Mouse (Mus musculus) gastrocnemius, adult 8-10 months (tissue): Measurements from ENCODE around the gene Igflr1. TPM values are rescaled to one million over a fixed set of nuclear protein-coding genes. Genes with fewer than 3 reads are reported as not detected.
A peak's percentile ranks its signal among the peaks of the same experiment; 100 is the strongest.

Experiments used
- DNase-seq, 2 experiments: peaks; one replicate each; pipeline ENCODE4 v3.0.0; 2022; ENCODE audit warnings: low spot score in 2 of 2
- total RNA-seq, 4 experiments: library from RNA; stranded (reverse); gene quantifications; 2 replicates each; pipeline ENCODE4 v1.2.4; 2022

Igflr1 gene
- total RNA-seq, 4 experiments from 2014 or later: 0.31 to 0.85 (median 0.65) TPM

DNA sequence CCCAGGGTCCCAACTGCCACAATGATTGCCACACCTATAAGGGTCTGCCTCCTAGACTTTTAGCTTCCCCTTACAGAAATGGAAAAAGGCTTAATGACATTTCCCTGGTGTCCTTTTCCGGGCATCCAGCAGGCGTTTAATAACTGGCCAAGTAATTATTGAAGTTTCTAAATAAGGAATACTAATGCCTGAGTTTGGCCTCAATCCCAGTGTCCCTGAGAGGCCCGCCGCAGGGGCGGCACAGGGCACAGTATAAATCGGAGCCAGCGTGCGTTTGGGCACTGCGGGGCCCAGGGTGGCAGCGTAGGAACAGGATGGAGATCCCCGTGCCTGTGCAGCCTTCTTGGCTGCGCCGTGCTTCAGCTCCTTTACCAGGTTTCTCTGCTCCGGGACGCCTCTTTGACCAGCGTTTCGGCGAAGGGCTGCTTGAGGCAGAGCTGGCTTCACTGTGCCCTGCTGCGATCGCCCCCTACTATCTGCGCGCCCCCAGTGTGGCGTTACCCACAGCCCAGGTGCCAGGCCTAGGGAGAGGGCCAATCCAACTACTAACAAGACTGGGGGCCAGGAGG lies 12.1 kb upstream of the Igflr1 start:
- peak; percentile 50 to 72 for DNase-seq

DNA sequence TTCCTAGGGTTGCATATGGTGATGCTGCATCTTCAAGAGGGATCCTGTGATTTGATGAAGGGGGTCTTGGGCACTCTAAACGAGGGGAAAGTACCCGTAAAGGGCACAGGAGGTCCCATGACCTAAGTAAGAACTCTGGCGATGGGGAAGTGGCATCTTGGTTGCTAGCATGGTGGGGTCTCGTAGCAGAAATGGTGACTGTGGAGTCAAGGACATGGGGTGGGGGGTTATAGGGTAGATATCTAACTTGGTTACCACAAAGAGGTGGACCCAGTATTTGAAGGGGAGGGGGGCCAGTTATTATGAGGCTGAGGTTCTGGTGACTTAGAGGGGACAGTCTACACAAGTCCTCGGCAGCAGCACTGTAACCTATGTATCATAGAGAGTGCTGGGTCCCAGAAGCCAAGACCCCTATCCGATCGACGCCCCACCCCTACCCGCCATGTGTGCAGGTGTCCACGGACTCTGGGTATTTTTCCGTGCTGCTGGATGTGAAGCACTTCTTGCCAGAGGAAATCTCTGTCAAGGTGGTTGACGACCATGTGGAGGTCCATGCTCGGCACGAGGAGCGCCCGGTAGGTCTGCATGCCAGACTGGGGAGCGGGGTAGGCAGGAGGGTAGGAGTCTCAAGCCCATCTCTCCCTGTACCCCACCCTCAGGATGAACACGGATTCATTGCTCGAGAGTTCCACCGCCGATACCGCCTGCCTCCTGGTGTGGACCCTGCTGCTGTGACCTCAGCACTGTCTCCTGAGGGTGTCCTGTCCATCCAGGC lies 11.2 kb upstream of the Igflr1 start:
- DNase-seq: no peak

DNA sequence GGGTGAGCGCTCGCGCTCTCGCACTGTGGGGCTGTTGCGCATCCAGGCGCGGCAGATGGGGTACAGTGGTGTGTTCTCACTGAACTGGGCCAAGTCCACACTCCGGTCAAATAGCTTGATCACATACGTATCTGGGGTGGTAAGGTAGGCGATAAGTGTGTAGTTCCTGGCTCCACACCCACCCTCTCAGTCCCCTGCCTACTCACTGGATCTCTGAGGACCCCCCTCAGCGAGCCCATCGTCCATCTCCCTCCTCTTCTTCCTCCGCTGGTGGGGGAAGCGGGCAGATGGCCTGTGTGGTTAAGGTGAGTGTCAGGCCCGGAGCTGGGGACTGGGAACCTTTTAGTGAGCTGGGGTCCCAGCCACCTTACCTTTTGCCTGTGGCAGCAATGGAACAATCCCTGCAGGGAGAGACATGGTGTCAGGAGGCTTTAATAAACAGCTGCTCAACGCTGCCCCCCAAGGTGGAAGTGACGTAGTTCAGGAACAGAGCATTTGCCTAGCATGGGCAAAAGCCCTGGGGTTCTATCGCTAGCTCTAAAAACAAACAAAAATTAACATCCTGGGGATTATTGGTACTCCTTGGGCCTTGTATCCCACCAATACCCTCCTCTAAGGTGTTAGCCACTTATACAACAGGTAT lies 8.2 kb upstream of the Igflr1 start:
- no peak for DNase-seq

DNA sequence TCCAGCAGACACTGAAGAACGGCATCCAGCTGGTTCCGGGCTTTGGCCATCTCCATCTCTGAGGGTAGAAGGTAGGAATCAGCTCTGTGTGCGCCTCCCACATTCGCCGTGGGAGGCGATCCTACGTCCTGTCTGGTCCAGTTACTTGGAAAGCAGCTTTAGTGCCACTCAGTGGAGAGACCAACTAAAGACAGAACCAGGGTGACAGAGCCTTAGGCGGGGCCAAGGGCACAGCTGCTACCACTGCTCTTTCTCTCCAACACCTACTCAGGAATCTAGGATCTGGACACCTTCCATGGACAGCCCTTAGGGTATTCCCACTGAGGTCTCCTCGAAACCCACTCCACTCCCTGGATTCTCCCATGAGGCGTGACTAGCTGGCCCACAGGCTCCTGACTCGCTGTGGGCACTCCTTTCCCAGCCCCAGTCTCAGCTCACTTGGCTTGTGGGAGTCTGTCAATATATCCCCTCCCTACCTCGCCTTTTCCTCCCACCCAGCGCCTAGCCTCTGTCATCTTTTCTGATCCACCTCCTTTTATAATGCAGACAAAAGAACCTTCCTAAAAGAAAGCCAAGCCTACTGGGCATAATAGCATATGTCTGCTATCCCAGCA lies 7.2 kb upstream of the Igflr1 start:
- no peak for DNase-seq

DNA sequence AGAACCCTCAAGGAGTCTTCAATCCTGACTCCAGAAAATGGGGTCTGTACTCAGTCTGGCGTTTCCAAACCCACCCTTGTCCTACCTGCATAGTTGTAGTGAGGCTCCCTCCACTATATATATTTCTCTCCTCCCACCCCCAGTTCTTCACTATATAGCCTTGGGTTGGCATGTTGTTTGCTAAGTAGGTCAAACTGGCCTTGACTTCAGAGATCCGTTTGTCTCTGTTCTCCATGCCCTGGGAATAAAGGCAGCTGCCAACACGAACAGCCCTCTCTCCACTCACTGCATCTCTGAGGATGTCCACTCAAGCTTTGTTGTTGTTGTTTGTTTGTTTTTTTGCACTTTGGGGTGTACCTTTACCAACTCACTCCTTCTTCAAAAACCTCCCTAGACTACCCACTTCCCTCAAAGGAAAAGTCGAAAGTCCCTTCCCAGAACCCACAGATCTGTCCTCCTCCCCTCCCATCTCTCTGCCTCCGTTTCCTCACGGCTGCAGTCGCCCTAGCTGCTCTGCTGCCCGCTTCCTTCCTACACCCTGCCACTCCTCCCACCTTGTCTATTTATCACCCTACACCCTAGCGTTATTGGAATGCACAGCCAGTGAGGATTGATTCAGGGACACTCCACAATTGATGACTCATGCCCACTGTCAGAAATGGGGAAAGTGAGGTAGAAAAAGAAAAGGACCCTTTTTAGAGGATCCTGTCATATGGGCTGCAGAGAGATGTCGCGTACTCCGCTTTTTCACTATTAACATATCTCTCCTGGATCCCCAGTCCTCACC lies 6.4 kb upstream of the Igflr1 start:
- DNase-seq: no peak

DNA sequence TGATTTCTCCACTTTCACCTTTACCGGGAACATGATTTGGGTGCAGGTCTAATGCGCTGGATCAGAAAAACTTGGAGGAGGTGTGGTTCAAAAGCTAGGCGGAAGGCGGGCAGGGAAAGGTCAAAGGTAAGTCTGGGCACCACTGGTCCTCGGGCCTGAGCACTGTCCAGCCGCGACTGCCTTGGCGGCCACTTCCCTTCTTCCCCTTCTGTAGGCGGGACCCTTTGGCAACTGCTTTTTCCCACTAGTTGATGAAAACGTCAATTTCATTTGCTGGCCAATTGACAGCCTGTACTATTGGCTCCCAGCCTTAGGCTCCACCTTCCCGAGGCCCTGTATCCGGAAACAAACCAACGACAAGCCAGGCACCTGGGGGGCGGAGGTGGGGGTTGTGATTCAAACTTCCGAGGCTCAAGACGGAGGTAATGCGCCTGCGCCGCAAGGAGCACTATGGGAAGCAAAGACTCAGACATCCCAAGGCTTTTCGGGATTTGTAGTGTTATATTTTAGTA lies 5.7 kb upstream of the Igflr1 start, which contains the start of gene Lin37:
Gene Lin37 (minus strand): TSS at position 396 of the 512 bp plus-strand sequence.
- peak; percentile 98 to 99 for DNase-seq

DNA sequence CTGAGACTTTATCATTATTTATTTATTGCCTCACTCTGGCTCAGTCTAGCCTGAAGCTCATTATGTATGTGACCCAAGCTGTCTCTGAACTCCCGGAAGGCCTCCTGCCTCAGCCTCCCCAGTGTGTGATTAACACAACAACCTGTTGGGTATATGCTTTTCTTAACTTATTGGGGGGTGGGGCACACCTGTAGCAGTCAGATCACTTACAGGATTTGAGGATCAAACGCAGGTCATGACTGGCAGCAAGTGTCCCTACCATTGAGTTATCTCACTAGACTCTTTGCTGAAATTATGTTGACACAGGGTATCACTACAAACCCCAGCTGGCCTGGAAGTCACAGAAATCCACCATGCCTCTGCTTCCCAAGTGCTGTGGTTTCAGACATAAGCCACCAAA lies 4.9 kb upstream of the Igflr1 start:
- no peak for DNase-seq

DNA sequence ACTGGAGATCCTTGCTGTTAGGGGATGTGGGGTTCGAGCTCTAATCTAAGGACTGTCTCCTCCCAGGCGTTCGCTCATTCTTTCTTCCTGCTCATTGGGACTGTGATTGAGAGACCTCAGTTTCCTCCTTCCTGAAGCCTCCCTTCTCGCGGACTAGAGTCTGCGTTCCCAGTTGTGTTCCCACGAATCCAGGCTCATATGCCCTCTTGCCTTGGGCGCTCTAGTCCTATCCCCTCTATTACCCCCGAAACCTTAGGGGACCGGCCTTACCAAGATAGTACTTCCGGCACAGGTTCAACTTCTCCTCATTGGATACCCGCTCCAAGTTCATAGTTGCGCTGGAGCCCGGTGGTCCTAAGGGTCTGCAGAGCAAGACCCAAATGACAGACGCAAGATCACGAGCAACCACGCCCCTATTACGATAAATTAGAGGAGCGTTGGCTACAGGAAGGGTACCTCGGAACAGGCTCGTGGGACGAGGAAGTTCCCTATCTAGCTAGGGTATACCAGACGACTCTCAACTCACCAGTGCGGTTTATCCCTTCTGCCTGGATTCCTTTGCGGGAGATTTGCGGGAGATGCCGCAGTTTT lies 2.6 kb upstream of the Igflr1 start:
- DNase-seq: no peak

DNA sequence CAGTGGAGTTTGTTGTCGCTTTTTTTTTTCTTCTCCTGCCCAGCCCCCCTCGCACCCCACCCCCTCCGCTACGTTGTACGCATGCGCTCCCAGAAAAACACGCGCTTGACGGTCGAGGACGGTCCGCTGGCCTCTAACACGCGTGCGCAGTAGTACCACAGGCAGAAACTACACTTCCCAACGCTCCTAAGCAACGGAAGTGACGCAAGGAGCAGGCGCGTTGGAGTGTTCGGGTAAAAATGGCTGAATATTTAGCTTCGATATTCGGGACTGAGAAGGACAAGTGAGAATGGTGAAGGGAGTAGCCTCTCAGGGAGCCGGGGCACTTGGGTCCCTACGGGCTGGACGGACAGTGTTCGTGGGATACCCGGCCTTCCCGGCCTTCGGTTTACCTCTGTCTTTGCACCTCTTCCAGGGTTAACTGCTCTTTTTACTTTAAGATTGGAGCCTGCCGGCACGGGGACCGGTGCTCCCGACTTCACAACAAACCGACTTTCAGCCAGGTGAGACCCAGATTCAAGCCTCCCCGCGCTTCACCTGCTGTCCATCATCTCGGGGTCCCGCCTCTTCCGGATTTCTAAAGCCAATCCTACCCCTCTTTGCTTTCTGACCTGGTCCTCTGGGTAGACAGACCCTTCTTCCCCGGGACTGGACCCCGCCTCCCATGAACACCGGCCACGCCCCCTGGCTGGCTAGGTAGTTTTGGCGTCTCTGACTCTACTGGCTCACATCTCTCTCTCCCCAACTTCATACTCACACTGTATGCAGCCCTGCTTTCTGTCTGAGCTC lies 1.9 kb upstream of the Igflr1 start, which contains the start of the genes U2af1l4, Gm49396 and Psenen:
Gene U2af1l4 (plus strand): TSS at position 185 of the 789 bp plus-strand sequence.
Gene Gm49396 (plus strand): TSS at position 228 of the 789 bp plus-strand sequence.
Gene Psenen (minus strand): TSS at position 511 of the 789 bp plus-strand sequence.
- peak; percentile 89 to 95 for DNase-seq

DNA sequence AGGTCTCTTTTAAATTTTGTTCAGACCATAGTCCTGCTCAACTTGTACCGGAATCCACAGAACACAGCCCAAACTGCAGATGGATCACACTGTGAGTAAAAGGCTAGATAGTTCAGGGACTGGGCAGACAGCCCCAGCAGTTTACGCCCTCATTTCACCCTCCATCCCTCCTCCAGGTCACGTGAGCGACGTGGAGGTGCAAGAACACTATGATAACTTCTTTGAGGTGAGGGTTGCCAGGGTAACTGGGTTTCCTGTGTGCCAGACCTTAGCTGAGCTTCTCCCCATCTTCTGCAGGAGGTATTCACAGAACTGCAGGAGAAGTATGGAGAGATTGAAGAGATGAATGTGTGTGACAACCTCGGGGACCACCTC lies 1.3 kb upstream of the Igflr1 start:
- DNase-seq: no peak

DNA sequence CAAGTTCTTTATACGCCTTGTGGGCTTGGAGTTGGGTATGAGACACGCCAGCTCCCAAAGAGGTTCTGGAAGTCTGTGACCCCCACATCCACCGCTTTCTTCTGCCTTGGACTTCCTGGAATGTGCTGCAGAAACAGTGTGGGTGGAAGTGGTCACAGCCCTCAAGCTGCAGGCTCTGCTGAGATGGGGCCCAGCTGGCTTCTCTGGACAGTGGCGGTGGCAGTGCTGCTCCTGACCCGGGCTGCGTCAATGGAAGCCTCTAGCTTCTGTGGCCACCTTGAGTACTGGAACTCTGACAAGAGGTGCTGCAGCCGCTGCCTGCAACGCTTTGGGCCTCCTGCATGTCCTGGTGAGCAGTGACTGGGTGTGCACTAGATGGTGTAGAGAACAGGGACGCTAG lies 806 bp downstream of the Igflr1 start:
- no peak for DNase-seq

DNA sequence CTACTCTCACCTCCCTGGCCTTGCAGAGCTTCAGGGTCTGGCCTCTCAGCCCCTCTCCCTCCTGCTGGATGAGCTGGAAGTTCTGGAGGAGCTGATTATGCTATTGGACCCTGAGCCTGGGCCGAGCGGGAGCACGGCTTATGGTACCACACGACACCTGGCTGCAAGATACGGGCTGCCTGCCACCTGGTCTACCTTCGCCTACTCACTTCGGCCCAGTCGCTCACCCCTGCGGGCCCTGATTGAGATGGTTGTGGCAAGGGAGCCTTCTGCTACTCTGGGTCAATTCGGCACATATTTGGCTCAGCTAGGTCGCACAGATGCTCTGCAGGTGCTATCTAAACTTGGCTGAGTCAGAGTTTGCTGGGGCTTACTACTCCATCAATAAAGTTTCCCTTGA lies 2.3 kb downstream of the Igflr1 start:
- DNase-seq: no peak

DNA sequence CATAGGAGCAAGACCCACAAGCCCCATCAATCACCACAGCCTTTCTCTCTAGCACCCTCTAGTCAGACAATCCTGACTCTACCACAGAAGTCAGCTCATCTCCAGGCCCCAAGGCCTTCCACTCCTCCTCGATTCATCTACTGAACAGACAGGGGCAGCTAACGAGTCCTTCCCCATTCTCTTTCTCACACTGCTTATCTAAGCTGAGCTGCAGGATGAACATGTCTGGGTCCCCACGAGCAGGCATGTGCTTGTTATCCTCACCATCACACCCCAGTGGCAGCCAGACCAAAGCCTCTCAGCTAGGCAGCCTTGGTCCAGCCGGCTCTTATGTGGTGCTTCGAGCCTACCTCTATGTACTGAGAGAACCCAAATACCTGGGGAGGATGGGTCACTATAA lies 7.2 kb downstream of the Igflr1 start:
- no peak for DNase-seq

DNA sequence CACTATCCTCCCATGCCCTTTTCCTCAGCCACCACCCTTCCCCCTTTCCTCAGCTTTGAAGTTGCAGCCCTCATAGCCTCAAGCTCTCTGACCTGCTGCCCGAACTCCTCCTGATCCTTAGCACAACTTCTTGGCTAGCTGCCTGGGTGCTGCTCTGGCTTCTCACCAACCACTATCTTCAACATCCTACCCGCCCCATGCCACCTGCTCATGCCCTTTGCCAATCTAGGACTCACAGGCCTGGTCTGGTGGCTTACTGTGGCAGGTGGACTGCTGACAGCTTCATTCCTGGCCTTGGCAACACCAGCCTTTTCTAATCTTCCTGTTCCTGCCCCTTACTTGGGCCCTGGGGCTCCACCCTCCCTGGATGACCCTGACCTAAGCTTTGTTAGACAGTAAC lies 7.7 kb downstream of the Igflr1 start:
- peak; percentile 86 to 89 for DNase-seq

DNA sequence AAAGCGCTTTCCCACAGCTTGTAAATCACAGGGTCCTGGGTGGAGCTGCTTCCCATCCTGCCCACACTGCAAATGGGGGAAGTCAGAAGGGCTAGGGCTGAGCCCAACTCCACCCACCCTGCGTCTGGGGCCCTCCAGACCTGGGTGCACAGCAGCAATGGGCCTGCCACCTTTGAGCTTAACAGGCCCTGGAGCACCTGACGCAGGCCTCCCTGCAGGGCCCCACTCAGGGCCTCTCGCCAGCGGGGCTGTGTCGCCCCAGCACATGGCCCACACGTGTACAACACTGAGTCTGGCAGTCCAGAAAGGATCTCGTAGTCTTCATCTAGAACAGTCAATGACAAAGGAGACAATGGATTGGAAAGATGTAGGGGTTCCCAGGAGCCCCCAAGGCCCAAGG lies 14.7 kb downstream of the Igflr1 start:
- DNase-seq: no peak

DNA sequence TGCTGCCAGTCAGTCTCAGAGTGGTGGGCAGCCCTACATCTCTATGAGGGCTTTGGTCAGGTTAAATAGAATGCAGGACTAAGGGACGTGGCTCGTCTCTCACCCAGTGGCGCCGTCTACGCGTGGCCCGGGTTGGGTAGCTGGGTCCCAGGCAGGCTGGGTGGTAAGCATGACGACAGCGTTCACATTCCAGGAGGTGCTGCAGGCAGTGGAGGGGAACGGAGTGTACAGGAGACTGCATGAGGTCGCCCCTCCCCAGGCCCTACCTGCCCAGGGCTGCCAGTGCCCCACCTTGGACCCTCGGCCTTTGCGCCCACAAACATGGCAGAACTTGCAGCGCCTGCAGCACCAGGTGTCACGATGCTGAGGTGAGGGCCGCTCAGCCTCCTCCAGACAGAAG lies 16.3 kb downstream of the Igflr1 start:
- DNase-seq: peak in 1 of 2 experiments; percentile 1

DNA sequence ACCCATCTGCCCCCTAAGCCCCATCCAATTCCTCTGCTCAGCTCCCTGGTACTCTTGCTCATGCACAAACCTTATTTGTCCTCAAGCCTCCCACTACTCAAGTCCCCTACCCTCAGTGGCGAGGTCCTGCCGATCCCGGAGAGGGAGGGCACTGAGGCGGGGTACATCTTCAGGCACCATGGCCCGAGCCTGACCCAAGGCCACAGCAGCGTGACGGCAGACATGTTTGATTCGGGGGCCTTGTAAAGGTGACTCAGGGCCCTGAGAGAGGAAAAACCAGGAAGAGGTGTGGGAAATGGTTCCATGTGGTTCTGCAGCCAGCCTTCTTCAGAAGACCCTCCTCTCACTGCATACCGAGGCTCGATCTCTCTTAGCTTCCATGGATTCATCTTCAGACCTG lies 19.1 kb downstream of the Igflr1 start:
- DNase-seq: no peak

DNA sequence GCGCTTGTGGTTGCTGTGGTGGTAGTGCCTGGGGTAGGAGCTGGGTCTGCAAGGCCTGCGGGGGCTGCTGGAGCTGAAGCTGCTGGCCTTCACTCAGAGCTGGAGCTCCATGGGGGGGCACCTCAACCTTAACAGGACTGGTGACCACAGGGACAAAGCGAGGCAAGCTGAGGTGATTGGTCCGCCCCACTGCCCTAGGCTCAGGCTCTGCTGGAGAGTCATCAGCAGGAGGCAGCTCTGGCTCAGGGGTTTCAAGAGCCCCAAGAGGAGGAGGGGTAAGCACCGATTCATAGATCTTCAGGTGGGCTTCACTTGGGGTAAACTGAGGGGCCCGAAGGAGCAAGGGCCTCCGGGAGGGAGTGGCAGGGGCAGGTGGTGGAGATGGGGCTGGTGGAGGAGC lies 19.9 kb downstream of the Igflr1 start:
- no peak for DNase-seq

DNA sequence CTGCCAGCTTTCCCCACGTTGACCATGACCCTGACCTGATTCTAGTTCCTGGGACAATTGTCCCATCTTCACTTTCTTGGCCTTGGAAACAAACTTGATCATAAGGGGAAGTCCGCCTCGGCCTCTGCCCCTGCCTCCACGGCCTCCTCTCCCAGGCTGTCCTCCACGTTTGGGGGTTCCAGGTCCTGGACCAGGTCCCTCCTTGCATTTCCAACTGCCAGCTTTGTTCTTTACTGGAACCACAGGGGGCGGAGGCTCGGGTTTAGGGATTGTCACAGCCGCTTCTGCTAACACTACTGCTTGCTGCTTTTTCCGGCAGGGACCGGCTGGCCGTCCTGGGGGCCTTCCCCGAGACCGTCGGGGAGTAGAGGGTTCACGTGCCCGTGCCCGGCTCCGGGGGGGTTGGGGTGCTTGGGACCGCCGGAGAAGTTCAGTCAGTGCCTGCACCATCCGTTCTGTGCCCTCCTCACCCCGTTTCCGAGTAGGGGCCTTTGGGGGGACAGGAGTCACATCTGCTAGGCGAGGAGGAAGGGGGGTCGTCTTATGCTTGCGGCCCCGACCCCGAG lies 21.3 kb downstream of the Igflr1 start:
- DNase-seq: no peak
